In the genomic region with DNA sequence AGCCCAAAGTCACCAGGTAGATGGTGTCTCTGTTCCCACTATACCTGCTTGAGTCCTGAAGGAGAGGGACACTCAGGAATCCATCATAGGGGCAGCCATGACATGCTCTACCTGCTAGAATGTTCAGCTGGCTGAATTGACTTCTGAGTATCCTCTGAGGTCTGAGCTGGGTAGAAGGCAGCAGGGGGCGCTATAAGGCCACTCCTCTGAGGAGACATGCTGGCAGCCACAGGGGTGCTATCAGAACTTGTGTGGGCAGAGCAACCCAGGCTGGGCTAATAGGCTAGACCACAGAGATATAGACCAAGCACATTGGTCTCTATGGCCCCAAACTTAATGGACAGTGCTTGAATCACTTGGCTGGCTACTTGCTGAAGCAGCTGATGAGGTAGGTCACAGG, we compare ENCODE assay signal across 10 mouse cellular contexts. TPM values are rescaled to one million over a fixed set of nuclear protein-coding genes. Genes with fewer than 3 reads are reported as not detected.
A peak's percentile ranks its signal among the peaks of the same experiment; 100 is the strongest.
DNase-seq lines count a peak whose midpoint lies in the region; ATAC-seq lines count a peak whose summit lies in the region.
"Had no signal": no experiment of that assay in that cellular context is flagged by ENCODE, and none has a peak within 500 bp of the region (broad histone marks: within the 10 kb centered on the region; RNA-seq: fewer than 3 reads in every experiment).

No protein-coding gene starts in this region.

- peak; percentile 48 for DNase-seq in CD4-positive, CD25-positive, alpha-beta regulatory T cell, adult 2 months (ENCODE audit: low read depth, low spot score)
- DNase-seq in ovary, postnatal 36 days (ENCODE audit: low spot score), result peak; percentile 23
- no peak for DNase-seq in ovary, postnatal 10 days (ENCODE audit: low spot score)
- peak; percentile 28 for DNase-seq in thymus, postnatal 14 days
- DNase-seq in layer of hippocampus, postnatal 25 days (ENCODE audit: extremely low spot score in 1 of 2, low spot score in 1 of 2), result no peak
- DNase-seq in left cerebral cortex, adult 18-20 months (ENCODE audit: low spot score in 2 of 2), result no peak
- DNase-seq: gastrocnemius, postnatal 25 days; right cerebral cortex, postnatal 25 days had no signal

- ATAC-seq in CD4-positive, CD25-positive, alpha-beta regulatory T cell, adult 4 months, result no peak
- ATAC-seq in common myeloid progenitor, adult 5-6 weeks (replicated peaks; ENCODE audit: low read depth, poor library complexity, severe bottlenecking), result peak; percentile 58

RNA-seq across cellular contexts. Expression of a gene that starts 27.8 kb away (rescaled TPM):
- under 1 TPM; 0.13 to 0.33 TPM for polyA plus RNA-seq in CD4-positive, CD25-positive, alpha-beta regulatory T cell, adult 4 months (2017; shearing (Covaris generic))
- total RNA-seq in common myeloid progenitor, adult 5-6 weeks (2017), result 0.05 TPM in 1 of 2 replicates, not detected in the other
- total RNA-seq in layer of hippocampus, postnatal 25 days (2021), result 10 to 100 TPM; 22.2 to 23.6 TPM
- total RNA-seq in left cerebral cortex, adult 18-20 months (2021), result 10 to 100 TPM; 63.0 to 81.5 TPM

Comparison
In these comparisons a context has a peak if more than half of its experiments do, and no peak if none do; other contexts are left out.
1. DNase-seq: peak in CD4-positive, CD25-positive, alpha-beta regulatory T cell, adult 2 months (single experiment), ovary, postnatal 36 days (single experiment) and thymus, postnatal 14 days (single experiment); none in ovary, postnatal 10 days (single experiment), layer of hippocampus, postnatal 25 days (0 of 2) and left cerebral cortex, adult 18-20 months (0 of 2).
2. RNA of a gene that starts 27.8 kb away (total RNA-seq): 63.0 to 81.5 TPM in left cerebral cortex, adult 18-20 months and 22.2 to 23.6 TPM in layer of hippocampus, postnatal 25 days; 0.05 TPM in common myeloid progenitor, adult 5-6 weeks; every median in the first group is over 10 times any median in the second.